In the genomic region with DNA sequence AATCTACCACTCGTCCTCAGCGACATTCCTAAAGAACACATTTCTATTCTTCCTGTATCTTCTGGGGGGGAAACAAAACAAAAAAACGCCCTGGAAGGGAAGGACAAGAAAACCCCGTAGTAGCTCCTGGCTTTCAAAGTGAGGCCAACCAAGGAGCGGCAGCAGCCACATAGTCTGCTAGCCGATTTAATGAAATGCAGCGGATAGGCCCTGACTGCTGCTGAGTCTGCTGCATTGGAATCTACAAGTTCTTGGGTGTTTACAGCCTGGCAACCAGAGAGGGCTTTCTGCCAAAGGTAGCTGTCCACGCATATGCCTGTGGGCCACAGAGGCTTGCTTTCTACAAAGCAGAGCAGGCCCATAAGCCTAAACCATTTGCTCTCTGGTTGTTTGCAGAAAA, we compare ENCODE assay signal across 9 mouse cellular contexts.
DNase-seq lines count a peak whose midpoint lies in the region; ATAC-seq and TF ChIP-seq lines count a peak whose summit lies in the region.
"Had no signal": no experiment of that assay in that cellular context is flagged by ENCODE, and none has a peak within 500 bp of the region (broad histone marks: within the 10 kb centered on the region; RNA-seq: fewer than 3 reads in every experiment).

No protein-coding gene starts in this region.

- H3K36me3 ChIP-seq in embryonic facial prominence, embryonic 11.5 days (replicated peaks; ENCODE audit: control insufficient read depth, insufficient read depth, low read depth, low read length), result no peaks in the 10 kb centered on the region
- no peaks in the 10 kb centered on the region for H3K36me3 ChIP-seq in hindbrain, embryonic 15.5 days
- H3K36me3 ChIP-seq in neural tube, embryonic 11.5 days (ENCODE audit: control insufficient read depth, insufficient read depth, low read length), result no peaks in the 10 kb centered on the region
- no peaks in the 10 kb centered on the region for H3K36me3 ChIP-seq in kidney, adult 2 months (ENCODE audit: control insufficient read depth, insufficient read depth, low read length)

- no peaks in the 10 kb centered on the region for H3K9me3 ChIP-seq in embryonic facial prominence, embryonic 11.5 days (replicated peaks; ENCODE audit: control insufficient read depth, low read length)
- no peaks in the 10 kb centered on the region for H3K9me3 ChIP-seq in hindbrain, embryonic 15.5 days
- no peaks in the 10 kb centered on the region for H3K9me3 ChIP-seq in neural tube, embryonic 11.5 days (ENCODE audit: control insufficient read depth, low read length)

- DNase-seq in left cerebral cortex, postnatal 4 days, result peak; percentile 17
- DNase-seq in left cerebral cortex, postnatal 14 days (ENCODE audit: low spot score in 2 of 2), result no peak
- DNase-seq in embryonic facial prominence, embryonic 11.5 days (ENCODE audit: low spot score), result peak; percentile 41
- DNase-seq in neural tube, embryonic 11.5 days (ENCODE audit: low spot score), result peak; percentile 38
- DNase-seq in right cerebral cortex, postnatal 4 days, result no peak
- no peak for DNase-seq in kidney, adult 2 months
- no peak for DNase-seq in gastrocnemius, postnatal 36 days
- DNase-seq: right cerebral cortex, adult 18-20 months had no signal

- TF ChIP-seq CTCF in kidney, adult 2 months (conservative IDR thresholded peaks at IDR 0.05; ENCODE audit: insufficient read depth, insufficient read length, low read depth, low read length), result no peak

- ATAC-seq in embryonic facial prominence, embryonic 11.5 days (replicated peaks; ENCODE audit: insufficient number of reproducible peaks, low FRiP score, low TSS enrichment, low read depth), result no peak
- ATAC-seq in hindbrain, embryonic 15.5 days (ENCODE audit: low FRiP score, low read depth), result peak; percentile 64
- no peak for ATAC-seq in neural tube, embryonic 11.5 days (ENCODE audit: insufficient read depth, low FRiP score, low TSS enrichment)

- no peaks in the 10 kb centered on the region for H3K27me3 ChIP-seq in embryonic facial prominence, embryonic 11.5 days (ENCODE audit: control insufficient read depth, insufficient read depth, low read length)
- 0 out of 2 replicates have a peak, but pooled peaks cover 2% of the 10 kb centered on the region for H3K27me3 ChIP-seq in hindbrain, embryonic 15.5 days
- no peaks in the 10 kb centered on the region for H3K27me3 ChIP-seq in neural tube, embryonic 11.5 days (ENCODE audit: control insufficient read depth, insufficient read depth, low read length)
- no peaks in the 10 kb centered on the region; the same call in 1 of the 2 replicates for H3K27me3 ChIP-seq in kidney, adult 2 months (replicated peaks; ENCODE audit: control insufficient read depth, insufficient read depth, low read length)

- no peak overlapping the region for H3K4me3 ChIP-seq in embryonic facial prominence, embryonic 11.5 days (ENCODE audit: low read depth, low read length)
- no peak overlapping the region for H3K4me3 ChIP-seq in hindbrain, embryonic 15.5 days
- no peak overlapping the region for H3K4me3 ChIP-seq in neural tube, embryonic 11.5 days (ENCODE audit: low read depth, low read length)
- no peak overlapping the region for H3K4me3 ChIP-seq in kidney, adult 2 months (ENCODE audit: insufficient read depth, low read depth, low read length)

- peak overlapping the region; percentile 13 for H3K9ac ChIP-seq in embryonic facial prominence, embryonic 11.5 days (replicated peaks; ENCODE audit: low read length)
- H3K9ac ChIP-seq in hindbrain, embryonic 15.5 days, result no peak overlapping the region
- no peak overlapping the region for H3K9ac ChIP-seq in neural tube, embryonic 11.5 days (ENCODE audit: low read length)

- 0 out of 2 replicates have a peak, but pooled peaks cover 3% of the 10 kb centered on the region for H3K4me1 ChIP-seq in embryonic facial prominence, embryonic 11.5 days (ENCODE audit: control insufficient read depth, insufficient read depth, low read length)
- peaks cover 51% of the 10 kb centered on the region for H3K4me1 ChIP-seq in hindbrain, embryonic 15.5 days (replicated peaks)
- H3K4me1 ChIP-seq in neural tube, embryonic 11.5 days (ENCODE audit: control insufficient read depth, insufficient read depth, low read length), result peaks cover 8% of the 10 kb centered on the region
- no peaks in the 10 kb centered on the region for H3K4me1 ChIP-seq in kidney, adult 2 months (ENCODE audit: control insufficient read depth, insufficient read depth, low read length)

- 0 out of 2 replicates have a peak overlapping the region, but pooled peaks have one; percentile 13 for H3K27ac ChIP-seq in embryonic facial prominence, embryonic 11.5 days (replicated peaks; ENCODE audit: low read depth, low read length)
- H3K27ac ChIP-seq in hindbrain, embryonic 15.5 days (replicated peaks), result 0 out of 2 replicates have a peak overlapping the region, but pooled peaks have one; percentile 4
- no peak overlapping the region for H3K27ac ChIP-seq in neural tube, embryonic 11.5 days (ENCODE audit: low read depth, low read length)
- H3K27ac ChIP-seq in kidney, adult 2 months (ENCODE audit: insufficient read depth, low read depth, low read length), result no peak overlapping the region

- H3K4me2 ChIP-seq in embryonic facial prominence, embryonic 11.5 days (ENCODE audit: low read depth, low read length), result no peak overlapping the region
- H3K4me2 ChIP-seq in hindbrain, embryonic 15.5 days, result 0 out of 2 replicates have a peak overlapping the region, but pooled peaks have one; percentile 0
- no peak overlapping the region for H3K4me2 ChIP-seq in neural tube, embryonic 11.5 days (ENCODE audit: low read depth)

- 26% methylated on average over 8 of the region's 8 CpGs for WGBS in embryonic facial prominence, embryonic 11.5 days
- 15% methylated on average over 8 of the region's 8 CpGs for WGBS in hindbrain, embryonic 15.5 days
- WGBS in neural tube, embryonic 11.5 days, result 21% methylated on average over 8 of the region's 8 CpGs
- WGBS in kidney, adult 2 months, result 60% methylated on average over 8 of the region's 8 CpGs

- intact Hi-C loops in left cerebral cortex, postnatal 4 days (cut with DNase I), result no loop called here
- intact Hi-C loops in left cerebral cortex, postnatal 14 days (cut with DNase I), result no loop called here
- intact Hi-C loops in gastrocnemius, postnatal 36 days (cut with DNase I), result no loop called here

- TF ChIP-seq POLR2A in kidney, adult 2 months (IDR thresholded peaks at IDR 0.05; ENCODE audit: low read depth, low read length), result no peak

Comparison
In these comparisons a context has a peak if more than half of its experiments do, and no peak if none do; other contexts are left out.
1. DNase-seq: peak in left cerebral cortex, postnatal 4 days (single experiment), embryonic facial prominence, embryonic 11.5 days (single experiment) and neural tube, embryonic 11.5 days (single experiment); none in left cerebral cortex, postnatal 14 days (0 of 2), right cerebral cortex, postnatal 4 days (single experiment), kidney, adult 2 months (single experiment) and gastrocnemius, postnatal 36 days (0 of 2).
2. H3K27ac ChIP-seq: peak in embryonic facial prominence, embryonic 11.5 days (single experiment) and hindbrain, embryonic 15.5 days (single experiment); none in neural tube, embryonic 11.5 days (single experiment) and kidney, adult 2 months (single experiment).